Mouse (Mus musculus): ENCODE measurements around the gene Tubg1.

DNA sequence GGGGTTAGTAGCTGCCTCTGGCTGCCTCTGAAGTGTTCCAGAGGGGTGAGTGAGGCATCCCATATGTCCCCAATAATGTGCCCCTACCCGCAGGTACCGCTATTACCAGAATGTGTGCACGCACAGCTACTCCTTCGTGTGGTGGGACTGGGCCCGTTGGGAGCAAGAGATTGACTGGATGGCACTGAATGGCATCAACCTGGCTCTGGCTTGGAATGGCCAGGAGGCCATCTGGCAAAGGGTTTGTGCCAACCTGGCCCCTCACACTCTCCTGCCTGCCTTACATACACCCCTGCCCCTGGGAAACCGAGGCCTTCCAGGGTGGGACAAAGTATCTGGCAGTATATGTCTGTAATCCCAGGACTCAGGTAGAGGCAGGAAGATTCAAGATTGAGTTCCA is 48.8 kb upstream of the Tubg1 start:
- TF ChIP-seq CTCF (IDR thresholded peaks at IDR 0.05; ENCODE audit: low read depth), result no peak
- no peak for TF ChIP-seq EP300 (IDR thresholded peaks at IDR 0.05; ENCODE audit: low read depth)

Data from heart, postnatal 0 days (tissue).